Mouse (Mus musculus) spleen, embryonic (tissue): ENCODE results near the gene Itgb1bp1.

Source experiments
- CTCF ChIA-PET: fragments of 350-600 bp; sonication (Branson Sonifier 250); formaldehyde crosslinking; loops from one replicate; lab custom pipeline; 2022; lab: Charles Lee

Itgb1bp1 gene

DNA sequence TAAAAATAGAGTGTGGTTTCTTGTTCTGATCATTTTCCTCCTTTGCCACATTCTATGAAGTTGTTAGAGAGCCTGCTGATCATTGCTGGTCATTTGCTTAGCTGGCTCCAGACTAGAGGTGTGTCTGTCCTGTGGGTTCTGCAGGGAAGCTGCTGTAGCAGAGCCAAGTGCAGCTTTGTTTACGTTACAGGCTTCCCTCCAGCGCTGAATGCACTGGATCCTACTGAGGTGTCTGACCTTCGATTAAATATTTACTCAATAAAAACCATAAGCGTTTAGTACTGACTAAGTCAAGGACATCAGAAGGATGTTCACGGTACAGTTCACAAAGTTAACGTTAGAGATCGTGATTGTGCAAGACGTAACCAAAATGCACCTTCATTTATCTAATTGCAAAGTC, 15.8 kb upstream of the Itgb1bp1 start:
- CTCF ChIA-PET: interaction anchor here (0.6 kb wide), 1 partner anchor 55 kb away, joined by 3 read pairs; no protein-coding TSS in a partner anchor

DNA sequence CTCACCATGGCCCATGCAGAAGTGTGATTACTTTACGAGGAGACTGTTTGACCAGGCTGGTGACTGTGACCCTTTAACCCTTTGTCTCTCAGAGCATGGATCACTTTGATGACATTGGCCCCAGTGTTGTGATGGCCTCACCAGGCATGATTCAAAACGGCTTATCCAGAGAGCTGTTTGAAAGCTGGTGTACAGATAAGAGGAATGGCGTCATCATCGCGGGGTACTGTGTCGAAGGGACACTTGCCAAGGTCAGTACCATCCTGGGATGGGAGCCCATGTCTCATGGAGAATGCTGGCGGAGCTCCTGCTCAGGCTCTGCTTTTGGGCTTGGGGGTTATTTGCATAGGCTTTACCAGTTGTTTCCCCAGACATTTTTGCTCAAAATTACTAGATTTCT, 15.2 kb upstream of the Itgb1bp1 start:
- CTCF ChIA-PET: interaction anchor here (0.6 kb wide), 1 partner anchor 56 kb away, joined by 3 read pairs; no protein-coding TSS in a partner anchor

DNA sequence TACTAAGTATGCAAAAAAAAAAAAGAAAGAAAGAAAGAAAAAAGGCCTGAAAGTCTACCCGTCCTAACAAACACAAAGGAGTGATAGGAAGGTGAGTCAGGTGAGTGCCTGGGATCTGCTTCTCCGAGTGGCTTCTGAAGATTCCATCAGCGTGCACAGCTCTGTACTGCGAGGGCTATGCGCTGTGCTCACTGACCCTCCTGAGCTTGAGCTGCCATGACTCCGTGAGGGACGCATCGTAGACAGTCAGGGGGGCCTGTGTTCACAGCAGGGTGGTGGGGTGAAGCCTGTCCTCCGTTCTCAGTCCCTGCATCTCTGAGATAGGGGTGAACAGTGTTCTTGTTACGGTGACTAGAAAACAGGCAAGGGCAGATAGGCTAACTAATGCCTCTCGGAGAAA, 12.8 kb upstream of the Itgb1bp1 start:
- CTCF ChIA-PET: no interaction called here

DNA sequence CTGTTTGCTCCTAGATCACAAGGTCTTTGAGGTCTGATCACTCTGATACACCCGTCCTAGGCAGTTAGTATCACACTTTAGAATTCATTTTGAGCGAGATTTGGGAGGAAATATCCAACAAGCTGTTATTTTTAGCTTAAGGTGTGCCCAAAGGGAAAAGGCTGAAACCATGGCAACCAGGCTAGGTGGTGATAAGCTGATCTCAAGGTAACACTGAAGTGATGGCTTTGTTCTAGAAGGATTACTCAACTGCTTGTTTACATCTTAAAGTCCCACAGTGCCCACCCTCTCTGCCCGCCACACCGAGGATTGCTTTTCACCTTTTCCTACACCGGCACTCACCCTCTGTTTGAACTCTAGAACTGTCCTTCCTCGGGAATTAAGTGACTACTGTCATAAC, 3.6 kb upstream of the Itgb1bp1 start:
- CTCF ChIA-PET: no interaction called here

DNA sequence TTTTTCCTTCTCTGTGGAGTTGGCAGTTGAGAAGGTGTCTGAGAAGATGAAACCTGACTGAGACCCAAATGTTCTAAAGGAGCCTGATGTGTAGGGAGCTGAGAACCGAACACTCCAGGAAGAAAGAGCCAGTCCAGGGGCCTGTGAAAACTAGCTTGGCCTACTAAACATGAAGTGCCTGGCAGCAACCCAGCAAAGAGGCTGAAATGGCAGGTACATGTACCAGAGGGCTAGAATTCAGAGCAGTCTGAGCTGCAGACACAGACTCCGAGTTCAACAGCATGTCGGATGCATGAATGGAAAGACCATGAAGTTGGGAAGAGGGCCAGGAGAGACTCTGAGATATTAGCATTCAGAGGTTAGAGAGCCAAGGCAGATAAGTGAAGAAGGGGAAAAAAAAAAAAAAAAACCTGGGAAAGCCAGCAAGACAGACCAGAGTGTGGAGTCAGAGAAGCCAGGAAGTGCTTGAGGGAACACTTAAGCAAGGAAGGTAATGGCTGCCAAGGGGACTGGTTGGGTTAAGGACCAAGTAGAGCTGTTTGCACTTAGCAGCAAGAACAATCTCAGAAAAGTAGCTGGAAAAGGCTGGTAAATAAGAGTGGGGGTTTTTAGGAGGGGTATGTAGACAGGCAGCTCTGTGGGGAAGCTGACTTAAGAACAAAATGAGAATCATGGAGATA, 2.8 kb upstream of the Itgb1bp1 start:
- CTCF ChIA-PET: no interaction called here

DNA sequence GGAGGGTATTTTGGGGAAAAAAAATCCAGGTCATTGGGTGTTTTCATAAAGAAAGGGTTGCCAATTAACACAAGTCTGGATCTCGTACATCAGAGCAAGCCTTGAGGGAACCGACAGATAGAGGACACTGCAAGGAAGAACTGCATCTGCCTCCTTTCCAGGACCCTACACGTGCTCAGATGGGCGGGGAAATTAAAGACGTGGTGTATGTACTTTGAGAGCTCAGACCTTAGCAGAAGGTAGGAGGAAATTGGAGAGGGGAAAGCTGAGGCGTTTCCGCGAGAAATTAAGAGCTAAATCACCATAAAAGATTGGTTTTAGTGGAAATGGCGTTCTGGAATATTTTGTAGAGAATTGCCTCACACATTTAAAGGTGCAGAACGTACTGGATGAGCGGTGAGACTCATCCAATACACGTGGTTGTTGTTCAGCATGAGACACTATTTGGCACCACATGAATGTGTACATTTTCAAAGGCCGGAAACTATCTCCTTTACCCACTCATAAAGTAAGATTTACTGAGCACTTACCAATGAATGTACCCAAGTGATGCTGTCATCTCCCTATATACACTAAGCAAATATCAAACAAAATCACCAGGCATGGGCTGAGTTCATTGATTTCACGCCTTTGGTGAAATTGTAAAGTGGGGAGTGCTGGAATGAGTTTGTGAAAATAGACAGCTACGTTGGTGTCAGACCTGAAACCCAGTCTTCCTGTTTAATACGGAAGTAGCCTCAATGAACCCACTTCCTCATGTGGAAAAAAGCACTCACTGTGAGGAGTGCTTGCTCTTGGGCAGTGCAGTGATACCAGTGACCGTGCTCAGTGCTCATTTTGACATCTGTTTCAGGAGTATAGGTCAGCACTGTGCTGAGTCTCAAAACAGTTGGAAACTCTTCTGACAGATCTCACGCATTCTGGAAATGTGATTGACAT, 897 bp upstream of the Itgb1bp1 start:
- CTCF ChIA-PET: interaction anchor here (1.1 kb wide), 1 partner anchor 30 kb away, joined by 3 read pairs; no protein-coding TSS in a partner anchor

DNA sequence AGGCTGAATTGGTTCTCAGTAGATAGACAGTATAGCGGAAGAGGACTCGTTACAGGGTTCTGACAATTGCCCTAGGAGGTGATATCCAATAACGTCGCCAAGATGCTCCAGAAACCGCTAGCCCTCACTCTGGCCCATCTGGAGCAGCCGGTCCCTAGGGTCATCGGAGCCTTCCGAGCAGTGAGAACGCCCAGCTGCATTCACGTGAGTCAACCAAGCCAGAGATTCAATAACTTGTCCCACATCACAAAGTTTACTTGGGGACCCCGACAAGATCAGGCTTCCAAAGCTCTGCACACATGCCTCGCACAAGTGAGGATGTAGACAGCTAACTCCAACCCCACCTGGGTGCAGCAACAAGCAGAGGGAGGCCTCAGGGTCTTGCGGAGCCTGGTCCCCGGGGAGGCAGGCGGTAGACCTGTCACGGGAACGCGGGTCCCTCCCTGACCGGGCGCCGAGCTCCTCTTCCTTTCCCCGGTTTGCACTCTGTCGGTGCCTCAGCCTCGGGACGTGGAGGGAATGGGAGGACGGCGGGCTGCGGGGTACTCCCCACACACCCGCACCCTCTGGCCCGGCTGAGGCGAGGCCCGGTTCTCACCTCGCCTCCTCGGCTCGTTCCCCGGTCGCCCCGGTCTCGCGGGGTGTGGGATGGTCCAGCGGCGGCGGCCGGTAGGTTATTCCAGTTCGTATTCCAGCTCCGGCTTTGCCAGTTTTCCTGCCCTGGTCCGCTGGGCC, 409 bp downstream of the Itgb1bp1 start:
- CTCF ChIA-PET: interaction anchor here (1.1 kb wide), 1 partner anchor 31 kb away, joined by 3 read pairs; no protein-coding TSS in a partner anchor

DNA sequence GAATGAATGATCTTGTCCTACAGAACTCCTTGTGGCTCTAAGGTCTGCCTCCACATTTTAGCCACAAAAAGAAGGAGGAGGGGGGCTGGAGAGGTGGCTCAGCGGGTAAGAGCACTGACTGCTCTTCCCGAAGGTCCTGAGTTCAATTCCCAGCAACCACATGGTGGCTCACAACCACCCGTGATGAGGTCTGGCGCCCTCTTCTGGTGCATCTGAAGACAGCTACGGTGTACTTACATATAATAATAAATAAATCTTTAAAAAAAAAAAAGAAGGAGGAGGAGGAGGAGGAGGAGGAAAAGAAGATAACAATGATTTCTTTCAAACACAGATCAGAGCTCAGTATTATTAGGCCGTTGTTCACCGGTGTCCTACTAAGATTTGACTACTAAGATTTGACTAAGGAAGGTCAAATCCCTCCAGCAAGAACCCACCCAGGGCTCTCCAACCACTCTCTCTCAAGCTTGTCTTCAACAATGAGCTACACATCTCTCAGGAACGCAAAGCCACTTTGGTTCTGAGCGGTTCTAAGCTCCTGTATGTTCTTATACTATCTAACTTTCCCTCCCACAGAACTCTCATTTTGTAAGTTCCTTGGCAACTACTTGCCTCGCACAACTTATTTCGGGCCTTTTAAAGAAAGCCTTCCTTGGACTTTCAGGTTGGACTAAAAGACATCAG, 1.2 kb downstream of the Itgb1bp1 start, which contains the start of gene Cpsf3:
TSS of gene Cpsf3 (plus strand) at position 631 of the 681 bp plus-strand sequence.
- CTCF ChIA-PET: no interaction called here

DNA sequence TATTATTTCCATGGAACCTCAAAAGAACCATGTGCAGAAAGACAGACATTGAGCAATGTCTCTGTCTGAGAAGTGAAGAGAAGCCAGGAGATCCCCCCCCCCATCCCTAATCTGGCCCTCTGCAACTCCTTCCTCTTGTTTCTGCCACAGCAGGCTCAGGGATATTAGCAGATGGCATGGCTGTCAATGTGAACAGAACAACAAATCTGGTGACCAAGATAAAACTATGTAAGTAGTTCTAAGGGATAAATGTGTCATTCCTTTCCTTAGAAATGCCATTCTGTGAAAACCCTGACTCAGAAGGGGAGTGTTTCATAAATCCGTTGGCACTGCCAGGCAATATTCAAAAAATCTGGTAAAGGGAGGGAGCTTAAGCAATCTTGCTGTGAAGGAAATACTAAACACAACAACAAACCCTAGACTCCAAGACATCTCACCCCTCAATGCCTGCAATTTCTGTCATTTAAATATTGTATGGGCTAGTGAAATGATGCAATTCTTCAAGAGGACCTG, 8.7 kb downstream of the Itgb1bp1 start:
- CTCF ChIA-PET: no interaction called here

DNA sequence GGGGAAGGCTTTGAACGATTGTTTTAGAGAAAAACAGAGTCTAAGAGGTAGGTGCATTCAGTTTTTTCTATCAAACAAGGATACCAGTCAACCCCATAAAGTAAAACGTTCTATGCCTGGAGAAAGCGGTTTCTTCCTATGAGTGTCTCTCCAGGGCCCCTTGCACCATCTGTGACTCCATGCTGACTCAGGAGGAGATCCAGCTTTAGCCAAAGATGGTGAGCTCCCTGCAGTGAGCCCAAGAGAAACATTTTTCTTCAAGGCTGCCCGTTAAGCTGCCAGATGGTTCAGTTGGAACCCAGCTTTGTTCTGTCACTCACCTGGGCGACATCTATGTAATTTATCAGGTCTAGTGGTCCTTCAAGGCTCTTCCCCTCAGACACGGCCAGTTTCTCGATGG, 11.6 kb downstream of the Itgb1bp1 start:
- CTCF ChIA-PET: no interaction called here

DNA sequence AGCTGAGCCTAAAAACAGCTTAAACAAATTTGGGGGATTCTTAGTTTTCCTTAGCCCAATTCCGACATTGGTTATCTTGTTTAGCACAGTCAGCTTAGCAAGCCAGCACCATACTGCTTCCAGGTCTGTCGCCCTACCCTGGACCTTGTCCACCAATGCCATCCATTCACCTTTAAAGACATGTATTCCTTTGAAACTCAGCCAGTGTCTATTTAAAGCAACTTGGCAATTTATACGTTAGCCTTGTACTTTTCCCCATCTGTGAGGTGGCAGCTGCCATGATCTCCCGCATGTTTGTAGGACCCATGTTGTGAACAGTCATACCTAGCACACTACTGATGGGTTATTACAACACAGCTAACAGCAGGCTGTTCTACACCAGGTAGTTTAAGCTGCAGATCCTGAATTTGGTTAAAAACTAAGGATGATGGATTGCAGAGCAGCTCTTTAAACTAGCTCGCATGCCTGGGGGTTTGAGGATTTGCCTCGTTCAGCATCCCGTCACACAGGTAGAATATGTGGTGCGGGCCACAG, 17.9 kb downstream of the Itgb1bp1 start:
- CTCF ChIA-PET: no interaction called here

DNA sequence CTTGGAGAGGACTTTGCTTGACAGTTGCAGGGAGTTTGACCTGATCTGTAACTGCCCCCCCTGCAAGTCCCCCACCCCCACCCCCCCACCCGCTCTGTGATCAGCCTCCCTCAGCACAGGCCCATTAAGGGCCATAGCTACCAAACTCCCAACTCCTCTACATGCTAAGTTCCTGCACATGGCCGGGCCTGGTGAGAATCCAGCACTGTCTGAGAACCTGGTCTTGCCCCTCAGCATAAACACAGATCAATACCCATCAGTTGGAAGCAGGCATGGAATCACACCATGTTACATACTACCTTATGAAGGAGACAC, 19.3 kb downstream of the Itgb1bp1 start:
- CTCF ChIA-PET: no interaction called here

DNA sequence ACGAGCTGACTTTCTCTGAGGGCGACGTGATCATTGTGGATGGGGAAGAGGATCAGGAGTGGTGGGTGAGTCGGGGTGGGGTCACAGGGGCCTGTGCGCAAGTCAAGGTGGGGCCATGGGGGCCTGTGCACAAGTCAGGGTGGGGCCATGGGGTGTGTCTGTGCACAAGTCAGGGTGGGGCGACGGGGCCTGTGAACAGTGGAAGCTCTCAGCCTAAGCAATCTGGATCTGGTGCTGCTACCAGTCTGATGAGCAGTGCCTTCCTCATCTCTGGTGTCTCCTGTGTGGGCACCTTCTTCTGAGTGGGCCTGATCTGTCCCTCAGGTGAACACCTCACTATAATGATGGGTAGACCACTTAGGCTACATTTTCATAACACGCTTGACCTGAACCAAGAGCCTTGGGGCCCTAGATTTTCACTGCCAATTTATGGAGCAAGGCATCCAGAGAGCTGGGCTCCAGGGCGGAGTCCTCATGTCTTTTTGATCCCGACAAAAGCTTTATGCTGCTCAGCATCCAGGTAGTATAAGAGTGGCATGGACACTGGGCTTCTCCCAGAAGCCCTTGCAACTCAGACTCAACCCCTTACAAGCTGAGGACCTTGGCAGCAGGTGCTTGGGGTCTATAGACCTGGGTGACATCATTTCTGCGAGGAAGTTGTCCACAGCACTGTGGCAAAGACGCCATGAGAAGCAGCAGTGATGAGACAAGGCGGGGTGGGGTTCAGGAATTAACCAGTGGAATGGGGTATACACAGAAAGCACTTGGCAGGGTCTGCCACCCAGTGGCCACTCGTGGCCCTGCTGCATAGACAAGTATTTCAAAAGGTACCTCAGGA, 19.9 kb downstream of the Itgb1bp1 start:
- CTCF ChIA-PET: no interaction called here

DNA sequence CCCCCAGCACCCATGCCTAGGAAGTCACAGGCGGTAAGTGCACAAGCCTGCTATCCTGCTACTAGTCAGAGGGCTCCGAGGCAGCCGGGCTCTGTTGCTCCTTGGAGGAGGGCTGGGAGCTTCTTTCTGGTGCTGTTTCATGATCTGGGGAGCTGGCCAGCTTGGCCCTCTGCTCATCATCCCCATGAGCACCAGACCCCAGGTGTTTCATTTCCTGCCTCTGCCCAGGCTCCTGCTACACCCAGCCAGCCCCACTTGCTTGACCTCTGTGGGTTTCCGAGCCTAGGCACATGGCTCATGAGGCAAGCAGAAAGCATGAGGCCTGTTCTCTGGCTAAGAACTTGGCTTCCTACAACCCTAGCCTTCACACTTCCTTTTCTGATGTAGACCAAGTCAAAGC, 20.6 kb downstream of the Itgb1bp1 start:
- CTCF ChIA-PET: no interaction called here

DNA sequence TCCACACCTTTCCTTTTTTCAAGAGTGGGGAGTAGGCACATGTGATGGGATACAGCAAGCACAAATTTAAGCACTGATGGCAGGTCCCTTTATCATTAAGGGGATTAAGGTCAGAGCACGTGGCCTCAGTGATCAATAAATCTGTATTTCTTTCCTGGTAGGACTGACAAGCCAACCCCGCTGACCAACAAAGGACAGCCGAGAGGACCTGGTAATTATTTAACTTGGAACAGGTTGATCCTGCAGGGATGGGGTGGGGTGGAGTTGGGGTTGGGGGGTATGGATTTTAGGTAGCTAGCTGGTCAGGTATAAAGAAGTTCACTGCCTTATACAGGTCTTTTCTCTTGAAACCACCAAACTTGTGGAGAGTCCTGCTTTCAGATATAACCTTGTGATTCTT, 21.1 kb downstream of the Itgb1bp1 start:
- CTCF ChIA-PET: no interaction called here

DNA sequence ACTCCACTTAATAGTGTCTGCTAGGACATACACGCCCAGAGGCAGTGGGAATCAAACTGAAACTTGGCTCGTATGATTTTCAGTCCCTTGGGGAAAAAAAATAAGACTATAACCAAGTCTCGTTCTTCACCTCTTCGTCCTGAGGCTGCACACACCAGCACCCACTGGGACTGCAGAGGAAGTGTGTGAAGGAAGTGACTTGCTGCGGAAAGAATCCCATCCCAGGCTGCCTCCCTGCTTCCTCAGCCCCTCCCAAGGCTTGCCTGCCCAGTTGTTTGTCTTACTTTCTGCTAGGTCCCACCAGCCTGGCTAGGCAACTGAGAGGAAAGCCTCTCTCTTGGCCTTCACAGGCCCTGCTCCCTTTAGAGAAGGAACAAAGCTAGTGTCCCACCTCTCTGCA, 21.8 kb downstream of the Itgb1bp1 start:
- CTCF ChIA-PET: no interaction called here

DNA sequence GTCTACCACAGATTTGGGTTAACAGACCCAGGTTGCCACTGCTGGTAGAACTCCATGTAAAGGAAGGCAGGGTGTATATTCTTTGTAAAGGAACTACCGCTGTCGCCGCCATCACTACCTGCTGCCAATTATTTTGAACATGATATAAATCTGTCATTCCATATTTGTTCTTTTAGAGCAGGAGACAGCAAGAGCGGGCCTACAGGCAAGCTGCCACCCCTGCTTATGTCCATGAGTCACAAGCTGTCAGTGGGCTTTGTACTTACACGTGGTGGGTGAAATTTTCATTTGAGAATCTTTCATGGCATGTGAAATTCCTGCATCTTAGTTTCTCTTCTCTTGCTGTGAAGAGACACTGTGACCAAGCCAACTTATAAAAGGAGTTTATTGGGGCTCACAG, 22.8 kb downstream of the Itgb1bp1 start:
- CTCF ChIA-PET: no interaction called here

DNA sequence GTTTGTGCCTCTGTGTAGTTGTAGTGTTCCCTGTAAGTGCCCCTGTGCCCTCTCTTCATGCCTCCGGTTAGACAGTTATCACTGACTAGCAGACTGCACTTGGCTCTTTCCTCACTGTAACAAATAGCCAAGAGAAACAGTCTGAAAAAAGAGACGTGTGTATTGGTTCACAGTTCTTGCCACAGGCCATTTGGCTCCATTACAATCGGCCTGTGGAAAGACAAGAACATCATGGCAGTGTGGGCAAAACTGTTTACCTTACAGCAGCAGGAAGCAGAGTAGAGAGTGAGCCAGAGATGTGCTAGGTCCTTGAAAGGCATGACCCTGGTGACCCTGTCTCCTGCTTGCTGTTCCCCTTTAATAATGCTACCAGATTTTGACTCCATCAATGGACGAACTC, 24.6 kb downstream of the Itgb1bp1 start:
- CTCF ChIA-PET: no interaction called here

DNA sequence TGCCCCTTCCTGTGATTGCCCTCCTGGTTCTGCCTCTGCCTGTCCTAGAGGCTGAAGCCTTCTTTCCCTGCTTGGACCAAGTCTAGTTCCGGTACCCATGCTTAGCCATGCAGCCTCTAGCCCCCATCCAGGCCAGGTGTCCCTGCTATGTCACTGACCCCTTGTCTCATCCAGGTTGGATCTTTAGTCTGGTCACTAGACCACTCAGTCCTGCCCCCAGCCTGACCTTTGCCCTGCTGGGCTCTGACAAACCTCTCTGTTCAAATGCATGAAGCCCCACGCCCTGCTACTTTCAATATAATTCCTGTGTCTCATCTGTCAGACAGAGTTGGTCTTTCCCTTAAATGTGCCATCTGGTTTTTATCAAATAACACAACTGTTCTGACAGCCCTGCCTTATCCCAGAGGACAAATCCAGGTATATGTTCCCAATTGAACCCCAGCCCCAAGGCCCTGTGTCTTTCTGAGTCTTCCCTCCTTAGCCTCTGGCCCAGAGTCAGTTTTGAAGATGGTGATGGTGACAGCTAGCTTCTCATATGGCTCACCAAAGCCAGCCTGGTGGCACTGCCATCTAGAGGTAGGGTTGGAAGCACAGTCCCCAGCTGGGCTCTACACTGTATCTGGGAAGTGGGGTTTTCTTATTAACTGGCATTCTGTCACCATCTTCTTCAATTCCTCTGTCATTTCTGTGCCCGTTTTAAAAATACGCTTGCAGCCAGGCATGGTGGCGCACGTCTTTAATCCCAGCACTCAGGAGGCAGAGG, 25.4 kb downstream of the Itgb1bp1 start:
- CTCF ChIA-PET: no interaction called here
